Mouse (Mus musculus) CD4-positive, CD25-positive, alpha-beta regulatory T cell, adult 2 months (primary cell): Measurements from ENCODE around the gene Sfi1.
A peak's percentile ranks its signal among the peaks of the same experiment; 100 is the strongest.
"Not testable (repeated sequence)": the region's sequence is repeated elsewhere in the genome, so short reads cannot be mapped to it uniquely, and the experiment has no call there.

Experiments used
- DNase-seq: peaks from one replicate; pipeline ENCODE4 v3.0.0-alpha.2; 2012; ENCODE audit warnings: low read depth, low spot score

The Sfi1 gene

GRCm38 (mm10) chr11:3173425-3174318 lies 19.6 kb downstream of the Sfi1 start:
- DNase-seq, result peak; percentile 26

- not testable (repeated sequence) for DNase-seq
These were observed 20.7 kb downstream of the Sfi1 start for GRCm38 (mm10) chr11:3172526-3172925.

- not testable (repeated sequence) for DNase-seq
These were observed 21.3 kb downstream of the Sfi1 start for GRCm38 (mm10) chr11:3171931-3172330.

GRCm38 (mm10) chr11:3169042-3169441 lies 24.2 kb downstream of the Sfi1 start:
- DNase-seq, result not testable (repeated sequence)

GRCm38 (mm10) chr11:3167571-3168001 lies 25.7 kb downstream of the Sfi1 start:
- not testable (repeated sequence) for DNase-seq

- not testable (repeated sequence) for DNase-seq
These were observed 26.1 kb downstream of the Sfi1 start for GRCm38 (mm10) chr11:3167129-3167528.

GRCm38 (mm10) chr11:3166321-3166720 lies 26.9 kb downstream of the Sfi1 start:
- not testable (repeated sequence) for DNase-seq

- DNase-seq, result peak; percentile 35
These were observed 28.0 kb downstream of the Sfi1 start for GRCm38 (mm10) chr11:3165210-3165782.

GRCm38 (mm10) chr11:3163661-3164060 lies 29.6 kb downstream of the Sfi1 start:
- DNase-seq, result peak; percentile 30

- DNase-seq, result peak; percentile 24
These were observed 30.1 kb downstream of the Sfi1 start for GRCm38 (mm10) chr11:3163122-3163521.

GRCm38 (mm10) chr11:3162236-3162897 lies 30.9 kb downstream of the Sfi1 start:
- DNase-seq, result peak; percentile 33

GRCm38 (mm10) chr11:3161370-3161769 lies 31.9 kb downstream of the Sfi1 start:
- peak; percentile 28 for DNase-seq

- not testable (repeated sequence) for DNase-seq
These were observed 34.5 kb downstream of the Sfi1 start for GRCm38 (mm10) chr11:3158800-3159199.

- peak; percentile 35 for DNase-seq
These were observed 35.3 kb downstream of the Sfi1 start for GRCm38 (mm10) chr11:3157996-3158395.

- not testable (repeated sequence) for DNase-seq
These were observed 36.3 kb downstream of the Sfi1 start for GRCm38 (mm10) chr11:3156991-3157390.

- peak; percentile 36 for DNase-seq
These were observed 39.4 kb downstream of the Sfi1 start for GRCm38 (mm10) chr11:3153666-3154397.

GRCm38 (mm10) chr11:3151358-3151757 lies 41.9 kb downstream of the Sfi1 start:
- DNase-seq, result peak; percentile 20

GRCm38 (mm10) chr11:3150677-3151003 lies 42.6 kb downstream of the Sfi1 start:
- not testable (repeated sequence) for DNase-seq

GRCm38 (mm10) chr11:3150003-3150676 lies 43.1 kb downstream of the Sfi1 start:
- peak; percentile 22 for DNase-seq

GRCm38 (mm10) chr11:3149471-3149870 lies 43.8 kb downstream of the Sfi1 start:
- not testable (repeated sequence) for DNase-seq

GRCm38 (mm10) chr11:3146806-3147205 lies 46.5 kb downstream of the Sfi1 start:
- DNase-seq, result not testable (repeated sequence)
